Mouse (Mus musculus) cerebellum, adult 8-10 months (tissue): ENCODE data around the gene Wdr62.
A peak's percentile ranks its signal among the peaks of the same experiment; 100 is the strongest.

Source experiments
- DNase-seq: peaks from one replicate; pipeline ENCODE4 v3.0.0; 2022

Wdr62 gene

DNA sequence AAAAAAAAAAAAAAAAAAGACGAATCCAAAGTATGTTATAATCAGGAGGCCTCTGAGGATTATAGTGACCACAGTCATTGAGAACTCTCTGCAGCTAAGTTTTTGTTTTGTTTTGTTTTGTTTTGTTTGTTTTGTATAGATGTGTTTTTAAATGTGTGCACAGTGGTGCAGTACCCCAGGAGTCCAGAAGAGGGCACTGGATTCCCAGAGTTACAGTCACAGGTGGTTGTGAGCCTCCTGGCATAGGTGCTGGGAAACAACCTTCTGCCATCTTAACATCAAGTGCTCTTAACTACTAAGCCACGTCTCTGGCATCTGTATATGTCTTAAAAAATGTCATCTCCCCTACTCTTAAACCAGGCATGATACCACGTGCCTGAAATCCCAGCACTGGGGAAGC is 20.7 kb upstream of the Wdr62 start:
- DNase-seq = no peak

DNA sequence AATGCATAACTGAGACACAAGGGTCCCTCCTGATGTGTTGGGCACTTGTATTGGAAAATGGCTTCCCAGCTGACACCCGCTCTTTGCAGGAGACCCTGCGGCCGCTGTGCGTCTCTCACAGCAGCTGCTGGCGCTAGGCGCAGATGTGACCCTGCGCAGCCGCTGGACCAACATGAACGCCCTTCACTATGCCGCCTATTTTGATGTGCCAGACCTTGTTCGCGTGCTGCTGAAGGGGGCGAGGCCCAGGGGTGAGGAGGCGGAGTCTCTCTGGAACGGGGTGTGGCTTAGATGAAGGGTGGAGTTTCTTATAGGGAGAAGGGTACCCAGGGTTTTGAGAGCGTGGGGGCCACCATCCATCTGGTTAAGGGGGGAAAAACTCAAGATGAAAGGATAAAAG is 17.0 kb upstream of the Wdr62 start:
- DNase-seq = no peak

DNA sequence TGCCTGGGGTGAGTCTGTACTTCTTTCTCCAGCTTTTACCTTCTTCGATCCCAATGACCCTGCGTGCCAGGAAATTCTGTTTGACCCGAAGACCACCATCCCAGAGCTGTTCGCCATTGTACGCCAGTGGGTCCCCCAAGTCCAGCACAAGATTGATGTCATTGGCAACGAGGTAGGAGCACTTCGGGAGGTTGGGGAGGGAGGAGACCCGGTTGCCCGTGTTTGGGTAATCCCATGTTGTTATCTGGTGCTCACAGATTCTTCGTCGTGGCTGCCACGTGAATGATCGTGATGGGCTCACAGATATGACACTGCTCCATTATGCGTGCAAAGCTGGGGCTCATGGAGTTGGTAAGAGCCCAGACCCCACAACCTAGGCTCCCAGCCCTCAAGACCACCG is 16.6 kb upstream of the Wdr62 start:
- no peak for DNase-seq

- peak; percentile 93 for DNase-seq
Observed at GRCm38 (mm10) chr7:30295103-30295502, 14.9 kb upstream of the Wdr62 start.

DNA sequence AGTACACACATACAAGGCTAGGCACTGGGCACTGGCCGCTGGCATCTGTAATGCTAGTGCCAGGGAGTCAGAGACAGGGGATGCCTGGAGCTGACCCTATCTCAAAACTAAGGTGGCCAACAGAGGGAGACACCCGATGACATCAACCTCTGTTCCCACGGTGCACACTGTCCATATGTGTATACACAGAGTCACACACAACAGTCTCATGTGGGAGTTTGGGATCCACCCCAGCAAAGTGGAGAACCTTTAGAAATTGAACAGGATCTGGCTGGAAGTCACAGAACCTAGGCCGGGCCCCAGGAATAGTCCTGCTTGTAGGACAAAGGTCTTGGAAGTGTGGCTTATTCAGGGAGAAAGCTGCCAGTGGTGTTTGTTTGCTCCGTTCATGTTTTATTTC is 14.1 kb upstream of the Wdr62 start:
- peak; percentile 48 for DNase-seq

DNA sequence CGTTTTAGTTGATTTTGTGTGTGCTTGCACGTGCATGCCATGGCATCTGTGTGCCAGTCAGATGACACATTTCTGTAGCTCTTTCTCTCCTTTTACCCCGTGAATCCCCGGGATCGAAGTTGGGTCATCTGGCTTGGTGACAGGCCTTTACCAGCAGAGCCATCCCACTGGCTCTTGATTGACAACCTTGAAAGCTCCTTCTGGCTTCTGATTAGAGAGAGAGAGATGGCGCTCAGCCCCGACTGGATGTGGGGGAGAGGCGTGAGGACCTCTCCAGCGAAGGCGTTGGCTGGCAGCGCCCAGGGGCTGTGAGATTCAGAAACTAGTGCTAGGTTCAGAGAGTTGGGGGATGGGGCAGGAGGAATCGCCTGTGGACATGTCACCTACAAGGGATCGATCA is 13.6 kb upstream of the Wdr62 start:
- peak; percentile 54 for DNase-seq

DNA sequence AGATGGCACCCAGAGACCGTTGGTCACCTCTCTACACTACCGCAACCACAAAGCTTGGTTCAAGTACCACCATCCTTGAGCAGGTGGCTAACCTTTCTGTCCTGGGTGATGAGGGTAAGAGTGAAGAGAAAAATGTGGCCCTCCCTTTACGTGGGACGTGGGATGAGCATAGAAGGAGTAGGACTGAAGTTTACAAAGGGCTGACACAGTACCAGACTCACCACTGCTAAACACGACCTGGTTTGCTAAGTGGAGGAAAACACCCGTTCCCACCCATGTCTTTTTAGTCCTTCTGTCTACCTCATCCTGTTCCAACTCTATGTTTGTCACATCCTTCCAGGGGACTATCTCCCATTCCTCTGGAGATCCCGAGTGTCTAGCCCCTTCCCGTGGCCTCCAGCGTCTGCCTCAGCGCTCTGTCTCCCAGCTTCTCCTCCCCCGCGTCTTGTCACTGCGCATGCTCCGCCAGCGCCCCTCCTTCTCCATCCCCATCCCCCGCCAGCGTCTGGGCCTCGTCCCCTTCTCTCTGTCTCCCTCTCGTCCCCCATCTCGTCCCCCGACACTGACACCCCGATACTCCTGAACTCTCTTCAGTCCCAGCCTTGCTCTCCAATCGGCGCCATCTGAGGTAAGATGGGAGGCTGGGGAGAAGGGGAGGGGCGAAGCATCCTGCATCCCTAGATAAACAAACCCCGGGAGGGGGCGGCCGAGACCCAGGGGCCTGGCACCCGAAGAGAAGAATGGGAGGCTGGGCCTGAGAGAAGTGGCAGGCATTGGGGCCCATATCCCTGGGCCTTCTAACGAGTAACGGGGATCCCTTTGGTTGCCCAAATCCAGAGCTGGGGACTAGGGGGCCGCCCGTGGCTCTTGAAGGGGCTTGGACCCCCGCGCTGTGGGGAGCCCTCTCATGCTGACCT is 11.3 kb upstream of the Wdr62 start, which contains the start of gene Clip3:
Gene Clip3, plus strand, starts transcription at position 514 of the 917 bp plus-strand sequence.
- DNase-seq = peak; percentile 92

GRCm38 (mm10) chr7:30289714-30290399 is 9.6 kb upstream of the Wdr62 start:
- peak; percentile 20 for DNase-seq

GRCm38 (mm10) chr7:30289071-30289713 is 9.0 kb upstream of the Wdr62 start:
- peak; percentile 39 for DNase-seq

- DNase-seq = peak; percentile 58
Observed at GRCm38 (mm10) chr7:30288046-30288445, 7.8 kb upstream of the Wdr62 start.

GRCm38 (mm10) chr7:30286701-30287410 is 6.6 kb upstream of the Wdr62 start:
- peak; percentile 83 for DNase-seq

DNA sequence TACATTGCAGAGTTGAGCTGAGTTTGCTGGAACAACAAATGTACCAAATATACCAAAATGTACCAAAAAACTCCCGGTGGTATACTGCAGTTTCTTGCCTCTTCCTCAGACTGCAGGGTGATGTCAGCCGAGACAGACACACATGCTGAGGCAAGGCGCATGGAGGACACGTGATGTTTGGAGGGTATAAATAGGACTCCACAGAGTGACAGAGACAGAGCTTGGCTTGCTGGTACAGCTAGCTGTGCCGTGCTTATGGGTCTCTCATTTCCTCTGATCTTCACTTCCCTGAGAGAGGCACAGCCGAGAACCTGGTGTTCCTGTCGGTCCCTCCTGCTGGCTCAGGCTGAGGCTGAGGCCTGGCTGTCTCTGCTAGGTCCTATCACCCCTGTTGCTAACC is 2.5 kb upstream of the Wdr62 start:
- DNase-seq = no peak

- peak; percentile 10 for DNase-seq
Observed at GRCm38 (mm10) chr7:30281522-30281921, 1.3 kb upstream of the Wdr62 start.

DNA sequence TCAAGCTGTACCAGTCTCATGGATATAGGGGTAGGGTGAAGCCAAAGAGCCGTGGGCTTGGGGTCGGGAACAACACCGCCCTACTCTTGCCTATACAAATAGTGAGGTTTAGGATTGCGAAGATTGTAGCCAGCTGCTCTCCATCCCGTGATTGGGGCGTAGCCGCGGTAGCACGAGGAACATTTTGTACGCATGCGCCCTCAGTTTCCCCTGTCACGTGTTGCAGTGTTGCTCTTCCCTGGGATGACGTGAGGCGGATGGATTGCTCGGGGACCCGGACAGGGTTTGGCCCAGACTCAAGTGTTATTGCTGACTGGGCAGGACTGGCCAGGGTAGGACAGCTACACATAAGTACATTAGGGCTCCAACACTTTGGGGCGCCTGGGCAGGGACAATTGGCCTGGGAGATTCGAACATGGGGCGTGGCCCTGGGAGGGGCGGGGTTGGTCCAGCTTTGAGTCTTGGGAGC is 485 bp upstream of the Wdr62 start:
- peak; percentile 81 for DNase-seq

GRCm38 (mm10) chr7:30279536-30279935 is 683 bp downstream of the Wdr62 start:
- peak; percentile 11 for DNase-seq

GRCm38 (mm10) chr7:30278911-30279310 is 1.3 kb downstream of the Wdr62 start:
- DNase-seq = no peak

- no peak for DNase-seq
Observed at GRCm38 (mm10) chr7:30274383-30274782, 5.8 kb downstream of the Wdr62 start.

- no peak for DNase-seq
Observed at GRCm38 (mm10) chr7:30269641-30270040, 10.6 kb downstream of the Wdr62 start.

DNA sequence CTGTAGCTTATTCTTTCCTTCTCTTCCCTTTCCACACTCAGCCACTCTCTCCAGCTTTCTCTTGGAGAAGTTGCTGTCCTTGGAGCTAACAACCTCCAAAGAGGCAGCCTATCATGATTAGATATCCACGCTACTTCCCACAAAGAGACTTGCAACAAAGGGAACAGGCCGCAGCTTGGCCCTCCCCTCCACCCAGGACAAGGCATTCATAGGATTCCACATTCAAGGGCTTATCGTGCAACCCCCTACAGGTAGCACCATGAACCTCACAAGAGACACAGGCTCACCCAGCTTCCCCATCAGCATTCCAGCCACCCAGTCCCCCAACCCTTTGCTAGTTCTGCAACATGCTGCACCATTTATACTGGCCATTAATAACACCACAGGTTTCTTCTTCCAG is 13.4 kb downstream of the Wdr62 start:
- no peak for DNase-seq

GRCm38 (mm10) chr7:30265935-30266334 is 14.3 kb downstream of the Wdr62 start:
- DNase-seq = no peak

DNA sequence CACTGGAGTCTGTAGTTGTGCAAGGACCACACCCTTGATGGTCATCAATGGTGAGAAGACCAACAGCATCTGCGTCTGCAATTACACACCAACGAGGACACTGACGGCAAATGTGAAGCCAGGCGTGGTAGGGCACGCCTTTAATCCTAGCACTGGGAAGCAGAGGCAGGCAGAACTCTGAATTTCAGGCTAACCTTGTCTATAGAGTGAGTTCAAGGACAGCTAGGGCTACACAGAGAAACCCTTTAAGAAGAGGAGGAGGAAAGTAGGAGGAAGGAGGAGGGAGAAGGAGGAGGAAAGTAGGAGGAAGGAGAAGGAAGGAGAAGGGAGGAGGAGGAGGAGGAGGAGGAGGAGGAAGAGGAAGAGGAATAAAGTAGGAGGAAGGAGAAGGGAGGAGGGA is 14.7 kb downstream of the Wdr62 start:
- DNase-seq = no peak

- DNase-seq = no peak
Observed at GRCm38 (mm10) chr7:30265041-30265440, 15.2 kb downstream of the Wdr62 start.
